Mouse (Mus musculus) forebrain, embryonic 16.5 days (tissue): ENCODE measurements around the gene Ovch2. TPM values are rescaled to one million over a fixed set of nuclear protein-coding genes. Genes with fewer than 3 reads are reported as not detected.

ENCODE experiments used
- polyA plus RNA-seq: library from polyadenylated mRNA; unstranded; fragments of >200 nt; fragmentation: Nextera tagmentation; extraction: Ambion mirVana; gene quantifications from 2 replicates; pipeline ENCODE4 v1.2.1, GENCODE M21; 2015

The Ovch2 gene
- polyA plus RNA-seq, 1 experiment from 2014 or later, result not detected

Other genes with a start within 250 kb of the Ovch2 start
- 2.6 and 4.5 TPM in 2 replicates for gene Olfml1, start 233.8 kb downstream of the Ovch2 start, polyA plus RNA-seq
- 1.5 and 1.7 TPM in 2 replicates for gene Ppfibp2, start 206.0 kb downstream of the Ovch2 start, polyA plus RNA-seq
- not detected in 2 replicates for gene 5330417H12Rik, start 176.0 kb downstream of the Ovch2 start, polyA plus RNA-seq
- 0.18 TPM in 1 of 2 replicates, not detected in the other for gene Cyb5r2, start 43.2 kb downstream of the Ovch2 start, polyA plus RNA-seq
- not detected in 2 replicates for gene Olfr467, start 11.1 kb upstream of the Ovch2 start, polyA plus RNA-seq
- gene Olfr469, start 24.3 kb upstream of the Ovch2 start, polyA plus RNA-seq, result not detected in 2 replicates
- not detected in 2 replicates for gene Olfr470, start 46.3 kb upstream of the Ovch2 start, polyA plus RNA-seq
- gene Olfr472, start 96.7 kb upstream of the Ovch2 start, polyA plus RNA-seq, result not detected in 2 replicates
- gene Olfr473, start 129.2 kb upstream of the Ovch2 start, polyA plus RNA-seq, result not detected in 2 replicates
- gene Olfr474, start 153.4 kb upstream of the Ovch2 start, polyA plus RNA-seq, result not detected in 2 replicates
- gene Olfr476, start 163.6 kb upstream of the Ovch2 start, polyA plus RNA-seq, result not detected in 2 replicates
- gene Olfr477, start 185.5 kb upstream of the Ovch2 start, polyA plus RNA-seq, result not detected in 2 replicates
- not detected in 2 replicates for gene Olfr478, start 232.8 kb upstream of the Ovch2 start, polyA plus RNA-seq
- not detected in 2 replicates for gene Olfr479, start 249.5 kb upstream of the Ovch2 start, polyA plus RNA-seq